Mouse (Mus musculus) erythroblast, embryonic 14.5 days (primary cell): ENCODE data around the gene Tpte.

Experiments used
- GATA1 ChIP-seq: IDR thresholded peaks from 2 replicates; pipeline ENCODE4 v1.6.1; 2012; ENCODE audit warnings: low read length, inconsistent platforms, mixed read lengths
- TAL1 ChIP-seq: IDR thresholded peaks from 3 replicates; pipeline ENCODE4 v1.6.1; 2012; ENCODE audit warnings: low read length, inconsistent platforms, mixed read lengths

GRCm38 (mm10) chr8:22247956-22248355 lies 35.3 kb upstream of the Tpte start:
- no peak for TF ChIP-seq GATA1
- no peak for TF ChIP-seq TAL1
